Mouse (Mus musculus) fibroblast of lung, adult 2 months (primary cell): ENCODE data around the gene Morc2a.

Experiments
- DNase-seq: peaks from one replicate; pipeline ENCODE4 v3.0.0-alpha.2; 2011; ENCODE audit warnings: low read depth

Morc2a gene

DNA sequence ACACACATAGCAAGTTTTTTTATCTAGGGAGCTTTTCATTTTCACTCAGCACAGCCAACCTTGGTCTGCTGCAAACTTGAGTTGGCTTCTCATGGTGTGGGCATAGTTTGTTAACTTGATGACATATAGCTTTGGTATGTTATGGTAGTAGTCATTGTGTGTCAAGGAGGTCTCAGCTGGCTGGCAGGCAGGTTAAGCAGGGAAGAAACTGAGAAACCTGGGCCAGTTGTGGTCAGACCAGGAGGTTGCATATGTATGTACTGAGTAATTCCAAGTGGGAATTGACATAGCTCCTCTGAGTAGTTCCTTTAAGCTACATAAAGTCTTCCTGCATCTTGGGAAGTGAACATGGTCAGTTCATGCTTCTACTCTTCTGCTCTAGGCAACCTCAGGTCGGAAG, 35.2 kb downstream of the Morc2a start:
- DNase-seq = no peak

DNA sequence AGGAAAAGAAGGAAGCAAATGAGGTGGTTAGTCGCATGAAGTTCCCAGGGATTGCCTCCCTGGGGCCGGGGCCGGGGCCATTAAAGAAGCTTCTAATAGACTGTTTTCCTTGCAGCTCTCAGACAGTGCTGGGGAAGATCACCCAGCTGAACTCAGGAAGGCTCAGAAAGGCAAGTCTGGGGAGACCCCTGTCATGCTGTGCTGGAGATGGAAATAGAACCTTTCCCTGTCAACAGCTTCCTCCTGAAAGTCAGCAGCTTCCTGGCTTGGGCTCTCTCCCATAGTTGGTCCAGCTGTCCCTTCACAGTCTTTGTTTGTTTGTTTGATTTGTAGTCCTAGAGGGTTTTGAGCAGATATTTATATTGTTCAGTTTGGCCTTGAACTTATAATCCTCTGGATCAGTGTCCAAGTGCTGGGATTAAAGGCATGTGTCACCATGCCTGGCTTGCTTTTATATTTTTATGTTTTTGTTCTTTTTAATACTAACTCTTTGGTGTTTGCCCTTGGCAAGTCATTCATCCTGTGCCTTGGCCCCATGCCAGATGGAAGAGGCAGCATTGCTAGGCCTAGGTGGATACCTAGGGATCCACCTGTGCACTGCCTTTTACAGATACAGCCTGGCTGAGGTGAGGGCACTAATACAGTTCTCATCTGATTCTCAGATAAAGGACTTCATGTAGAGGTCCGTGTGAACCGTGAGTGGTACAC, 35.9 kb downstream of the Morc2a start:
- no peak for DNase-seq

DNA sequence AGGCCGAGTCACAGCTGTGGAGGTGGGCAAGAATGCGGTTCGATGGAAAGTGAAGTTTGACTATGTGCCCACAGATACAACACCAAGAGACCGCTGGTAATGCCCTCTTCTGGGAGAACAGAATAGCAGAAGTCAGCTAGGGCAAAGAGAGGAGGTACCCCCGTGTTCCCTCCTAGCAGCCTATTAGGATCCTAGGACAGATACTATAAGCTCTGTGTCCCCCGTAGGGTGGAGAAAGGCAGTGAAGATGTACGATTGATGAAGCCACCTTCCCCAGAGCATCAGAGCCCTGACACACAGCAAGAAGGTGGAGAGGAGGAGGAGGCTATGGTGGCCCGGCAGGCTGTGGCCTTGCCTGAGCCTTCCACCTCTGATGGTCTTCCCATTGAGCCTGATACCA, 36.4 kb downstream of the Morc2a start:
- no peak for DNase-seq

DNA sequence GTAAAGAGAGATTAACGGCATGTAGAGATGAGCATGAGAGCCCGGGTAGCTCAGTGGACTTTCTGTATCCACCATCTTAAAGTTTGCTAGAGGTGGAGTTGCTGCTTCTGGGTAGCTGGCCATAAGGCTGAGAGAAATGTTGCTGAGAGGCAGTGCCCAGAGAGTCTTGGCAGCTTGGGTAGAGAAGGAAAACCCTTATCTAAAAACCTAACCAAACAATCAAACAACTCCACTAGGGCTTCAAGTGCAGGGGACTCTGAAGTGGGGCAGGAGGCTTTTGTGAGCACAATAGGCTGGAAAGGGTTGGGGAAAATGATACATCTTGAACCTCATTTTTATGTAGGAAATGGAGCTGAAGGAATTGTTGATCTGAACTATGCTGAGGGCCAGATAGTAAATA, 37.3 kb downstream of the Morc2a start:
- no peak for DNase-seq

DNA sequence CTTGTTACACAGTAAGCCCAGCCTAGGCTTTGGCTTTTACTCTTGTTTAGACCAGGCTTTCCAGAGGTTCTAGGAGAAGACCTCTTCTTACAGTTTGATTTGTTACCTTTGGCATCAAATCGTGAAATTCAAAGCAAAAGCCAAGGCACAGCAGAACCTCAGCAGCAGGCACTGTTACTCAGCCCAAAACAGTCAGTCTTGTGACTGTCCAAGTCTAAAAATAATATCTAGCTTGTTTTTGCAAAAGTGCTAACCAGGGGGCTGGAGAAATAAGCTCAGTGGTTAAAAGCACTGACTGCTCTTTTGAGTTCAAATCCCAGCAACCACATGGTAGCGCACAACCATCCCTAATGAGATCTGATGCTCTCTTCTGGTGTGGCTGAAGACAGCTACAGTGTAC, 37.9 kb downstream of the Morc2a start:
- peak; percentile 79 for DNase-seq

DNA sequence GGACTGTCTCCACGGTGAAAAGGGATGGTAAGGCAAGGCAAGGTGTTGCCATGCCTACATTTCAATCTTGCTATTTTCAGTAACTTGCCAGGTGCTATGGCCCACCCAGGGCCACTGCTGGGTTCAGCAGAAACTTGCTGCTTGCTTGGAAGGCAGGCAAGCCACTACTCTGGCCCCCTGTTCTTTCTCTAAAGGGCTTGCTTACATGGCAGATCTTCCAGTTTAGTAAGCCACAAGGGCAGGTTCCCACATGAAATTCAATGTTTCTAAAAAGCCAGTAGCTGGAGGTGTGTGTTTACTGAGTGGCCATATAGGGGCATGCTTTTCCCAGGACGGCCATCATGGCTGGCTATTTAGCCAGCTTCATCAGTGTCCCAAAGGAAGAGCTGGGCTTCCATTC, 42.8 kb downstream of the Morc2a start:
- no peak for DNase-seq

- no peak for DNase-seq
These were observed 47.2 kb downstream of the Morc2a start for GRCm38 (mm10) chr11:3696086-3696616.

GRCm38 (mm10) chr11:3697441-3697840, 48.5 kb downstream of the Morc2a start:
- DNase-seq = no peak

DNA sequence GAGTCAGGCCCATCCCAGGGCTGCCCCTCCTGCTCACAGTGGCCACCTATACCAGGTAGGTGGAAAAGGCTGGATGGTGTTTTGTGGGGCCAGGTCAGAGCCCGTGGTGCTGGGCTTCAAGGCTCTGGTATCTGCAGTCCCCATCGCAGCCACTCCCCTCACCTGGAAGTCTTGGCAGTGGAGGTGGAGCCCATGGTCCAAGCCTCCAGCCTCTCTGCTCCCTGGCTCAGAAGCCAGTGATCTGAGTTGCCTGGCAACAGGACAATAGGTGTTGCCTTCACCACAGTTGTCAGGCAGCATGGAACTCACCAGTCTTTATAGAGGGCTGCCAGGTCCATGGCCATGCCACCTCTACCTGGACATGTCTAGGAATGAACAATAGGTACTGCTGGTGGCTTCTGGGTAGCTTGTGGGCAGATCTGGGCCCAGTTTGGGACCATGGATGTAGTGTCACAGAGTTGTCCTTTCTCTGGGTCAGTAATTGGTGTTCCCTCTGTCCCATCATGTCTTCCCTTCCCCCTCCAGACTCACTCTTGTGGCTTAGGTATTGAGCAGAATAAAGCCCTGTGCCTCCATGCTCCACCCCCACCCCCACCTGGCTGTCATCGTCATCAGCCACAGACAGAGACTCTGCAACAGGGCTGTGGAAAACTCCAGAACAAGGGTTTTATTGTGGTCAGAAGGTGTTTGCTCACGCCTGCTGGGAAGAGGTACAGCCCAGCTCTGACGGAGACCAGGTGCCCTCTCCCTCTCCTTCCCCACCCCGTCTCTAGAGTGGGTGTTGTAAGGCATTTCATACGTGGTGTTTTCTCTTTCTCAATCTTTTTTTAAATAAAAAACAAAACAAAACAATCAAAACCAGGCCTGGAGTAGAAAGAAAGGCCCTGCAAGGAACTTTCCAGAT, 54.4 kb downstream of the Morc2a start:
- DNase-seq = no peak

DNA sequence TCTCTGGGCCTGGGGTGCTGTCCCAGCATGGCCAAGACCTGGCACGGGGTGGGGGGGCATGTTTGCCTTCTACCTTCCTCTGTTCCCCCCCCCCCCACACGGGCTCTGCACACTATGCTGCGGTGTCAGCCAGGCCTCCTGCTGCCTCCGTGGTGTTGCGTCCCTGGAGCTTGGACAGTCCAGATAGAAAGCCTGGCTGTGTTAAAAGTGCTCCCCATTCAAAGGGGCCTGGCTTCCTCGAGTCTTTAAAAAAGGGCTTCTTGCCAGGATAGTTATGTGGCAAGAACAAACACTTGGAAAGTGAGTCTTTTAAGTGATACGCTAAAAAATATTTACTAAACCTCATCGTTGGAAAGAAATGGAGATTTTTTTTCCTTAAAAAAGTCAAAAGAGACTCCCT, 55.4 kb downstream of the Morc2a start:
- DNase-seq = no peak

- no peak for DNase-seq
These were observed 58.1 kb downstream of the Morc2a start for GRCm38 (mm10) chr11:3707057-3707456.

DNA sequence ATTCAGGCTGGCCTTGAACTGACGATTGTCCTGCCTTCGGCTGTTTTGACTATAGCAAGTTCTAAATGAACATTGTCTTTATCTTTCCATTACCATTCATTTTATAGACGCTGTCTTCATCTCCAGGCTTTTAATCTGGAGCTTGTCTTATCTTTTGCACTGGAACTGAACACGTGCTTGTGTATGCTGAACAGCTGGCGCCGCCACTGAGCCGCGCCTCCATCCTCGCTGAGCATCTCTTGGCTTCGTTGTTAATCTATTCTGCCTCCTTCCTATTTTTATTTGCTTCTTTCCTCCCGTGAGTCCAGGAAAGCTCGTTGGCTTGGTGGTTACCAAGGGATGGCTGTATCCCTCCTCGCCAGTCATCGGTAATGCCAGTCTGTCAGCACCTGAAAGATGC, 61.2 kb downstream of the Morc2a start:
- DNase-seq = no peak

- DNase-seq = peak; percentile 15
These were observed 65.5 kb downstream of the Morc2a start for GRCm38 (mm10) chr11:3714486-3714885.

- no peak for DNase-seq
These were observed 67.7 kb downstream of the Morc2a start for GRCm38 (mm10) chr11:3716662-3717061.

DNA sequence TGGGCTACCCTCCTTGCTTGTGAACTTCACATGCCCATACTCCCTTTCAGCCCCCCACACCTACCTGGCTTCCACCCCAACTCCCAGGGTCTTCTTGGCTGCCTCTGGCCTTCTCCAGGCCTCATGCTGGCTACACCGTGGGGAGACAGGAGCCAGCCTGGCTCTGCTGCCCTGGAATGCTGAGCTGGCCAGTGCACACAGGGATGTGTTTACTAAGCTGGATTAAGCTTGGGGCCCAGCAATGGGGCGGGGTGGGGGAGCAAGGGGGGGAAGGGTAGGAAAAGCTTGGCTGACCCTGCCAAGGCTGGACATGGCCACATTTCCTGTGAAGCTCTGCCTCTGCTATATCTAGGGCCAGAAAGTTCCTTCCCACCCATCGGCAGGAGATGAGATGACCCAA, 73.0 kb downstream of the Morc2a start:
- DNase-seq = no peak

- DNase-seq = no peak
These were observed 73.9 kb downstream of the Morc2a start for GRCm38 (mm10) chr11:3722861-3723260.

- no peak for DNase-seq
These were observed 74.9 kb downstream of the Morc2a start for GRCm38 (mm10) chr11:3723910-3724309.

DNA sequence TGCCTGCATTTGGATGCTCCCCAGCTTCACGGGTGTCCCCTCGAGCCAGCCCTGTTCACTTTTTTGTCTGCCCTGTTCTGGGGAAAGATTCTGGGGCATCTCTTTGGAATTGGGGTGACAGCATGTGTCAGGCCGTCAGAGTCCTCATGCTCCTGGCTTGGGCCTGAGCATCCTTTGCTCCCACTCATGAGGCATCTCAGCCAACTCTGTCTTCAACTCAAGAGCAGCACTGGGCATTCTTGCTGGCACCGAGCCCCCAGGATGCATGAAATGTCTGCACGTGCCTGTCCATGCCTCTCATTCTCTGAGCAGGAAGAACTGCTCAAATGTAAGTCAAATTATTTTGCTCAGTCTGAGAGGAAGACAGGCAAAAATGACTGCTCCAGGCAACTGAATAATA, 75.7 kb downstream of the Morc2a start:
- DNase-seq = no peak

GRCm38 (mm10) chr11:3725331-3726054, 76.5 kb downstream of the Morc2a start:
- DNase-seq = no peak

DNA sequence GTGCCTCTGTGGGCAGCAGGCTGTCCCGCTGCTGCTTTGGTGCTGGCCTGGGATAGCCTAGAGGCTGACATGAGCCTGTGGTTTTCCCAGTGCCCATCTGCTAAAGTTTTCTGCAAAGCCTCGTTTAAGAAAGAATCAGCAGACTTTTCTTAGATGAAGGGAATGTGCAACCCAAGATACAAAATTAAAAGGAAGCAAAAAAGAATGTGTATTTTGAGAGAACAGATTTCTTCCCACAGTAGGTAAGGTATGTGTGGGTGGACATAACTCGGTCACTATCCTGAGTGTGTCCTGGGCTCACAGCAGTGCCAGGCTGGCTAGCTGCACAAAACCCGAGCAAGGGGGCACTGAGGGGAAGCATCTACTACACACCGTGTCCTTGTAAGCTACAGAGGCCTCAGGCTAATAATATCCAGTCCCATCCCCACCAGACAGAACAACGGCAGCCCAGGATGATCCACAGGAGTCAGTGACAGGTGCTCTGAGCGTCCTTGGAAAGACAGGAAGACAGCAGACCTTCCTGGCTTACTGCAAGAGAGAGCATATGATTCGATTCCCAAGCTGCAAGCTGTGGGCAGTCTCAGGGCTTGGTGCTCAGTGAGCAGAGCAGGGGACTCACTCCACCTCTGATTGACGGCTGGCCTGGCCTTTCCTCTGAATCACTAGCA, 78.6 kb downstream of the Morc2a start:
- no peak for DNase-seq

DNA sequence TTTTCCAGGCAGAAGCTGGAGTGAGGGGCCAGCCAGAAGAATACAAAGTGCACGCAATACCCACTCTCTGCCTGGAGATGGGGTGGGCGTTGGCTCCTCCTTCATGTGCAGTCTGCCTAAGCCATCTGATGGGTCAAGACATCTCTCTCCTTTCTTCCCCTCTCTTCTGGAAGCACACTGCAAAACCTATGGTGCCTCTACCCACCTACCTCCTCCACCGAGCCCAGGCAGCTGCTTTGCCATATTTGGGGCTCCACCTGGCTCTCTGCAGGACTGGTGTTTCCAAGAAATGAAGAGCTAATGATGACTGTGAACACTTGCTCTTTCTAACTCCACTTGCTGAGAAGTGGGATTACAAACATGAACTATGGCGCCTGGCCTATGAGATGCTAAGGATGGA, 82.5 kb downstream of the Morc2a start:
- DNase-seq = no peak
